Mouse (Mus musculus) MEL (cell line): ENCODE results near the gene Mfap1a. TPM values are rescaled to one million over a fixed set of nuclear protein-coding genes. Genes with fewer than 3 reads are reported as not detected.
A peak's percentile ranks its signal among the peaks of the same experiment; 100 is the strongest.

Experiments used
- DNase-seq: peaks from one replicate; pipeline ENCODE4 v3.0.0; 2011; ENCODE audit warnings: low read depth, low spot score
- H3K27ac ChIP-seq: 2 replicates; pipeline ENCODE4 v1.5.1; 2012; ENCODE audit warnings: low read depth, mild to moderate bottlenecking, control low read depth, low read length, moderate library complexity; ENCODE audit not compliant: control insufficient read depth
- H3K27me3 ChIP-seq, 2 experiments: fragments of 150-350 bp in 1 of 2; sonication (generic) in 1 of 2; 2 replicates each; pipeline ENCODE4 v1.6.1; 2012; ENCODE audit warnings: low read length in 2 of 2, mild to moderate bottlenecking in 2 of 2, improper control_type of control experiment in 1 of 2, moderate library complexity in 1 of 2; ENCODE audit not compliant: insufficient read depth in 2 of 2, control insufficient read depth in 1 of 2
- H3K36me3 ChIP-seq, 2 experiments: 2 replicates each; pipeline ENCODE4 v1.6.1; 2012 to 2014; ENCODE audit warnings: low read length in 2 of 2, improper control_type of control experiment in 1 of 2, inconsistent platforms in 1 of 2, mild to moderate bottlenecking in 1 of 2; ENCODE audit not compliant: insufficient read depth in 2 of 2, control insufficient read depth in 1 of 2
- H3K4me1 ChIP-seq, 2 experiments: fragments of 150-350 bp in 1 of 2; sonication (generic) in 1 of 2; 2 replicates each; pipeline ENCODE4 v1.6.1; 2012; ENCODE audit warnings: low read length in 2 of 2, improper control_type of control experiment in 1 of 2, mild to moderate bottlenecking in 1 of 2; ENCODE audit not compliant: insufficient read depth in 2 of 2, control insufficient read depth in 1 of 2
- H3K4me3 ChIP-seq, 2 experiments: fragments of 150-350 bp in 1 of 2; sonication (generic) in 1 of 2; 2 replicates each; pipeline ENCODE4 v1.5.1; 2012; ENCODE audit warnings: low read depth in 2 of 2, low read length in 2 of 2, mild to moderate bottlenecking in 2 of 2, moderate library complexity in 2 of 2, control low read depth in 1 of 2, improper control_type of control experiment in 1 of 2; ENCODE audit not compliant: control insufficient read depth in 1 of 2, insufficient read depth in 1 of 2
- H3K79me2 ChIP-seq: 2 replicates; pipeline ENCODE4 v1.6.1; 2012; ENCODE audit warnings: mild to moderate bottlenecking, low read length, moderate library complexity; ENCODE audit not compliant: control insufficient read depth, poor library complexity, insufficient read depth
- H3K9ac ChIP-seq: 2 replicates; pipeline ENCODE4 v1.6.1; 2012; ENCODE audit warnings: low read depth, mild to moderate bottlenecking, control low read depth, low read length, moderate library complexity; ENCODE audit not compliant: control insufficient read depth, poor library complexity, severe bottlenecking
- H3K9me3 ChIP-seq: fragments of 150-350 bp; sonication (generic); replicated peaks from 2 replicates; pipeline ENCODE4 v1.6.1; 2012; ENCODE audit warnings: mild to moderate bottlenecking, low read length, improper control_type of control experiment, moderate library complexity; ENCODE audit not compliant: insufficient read depth
- CHD1 ChIP-seq: IDR thresholded peaks from 2 replicates; pipeline ENCODE4 v1.6.1; 2012; ENCODE audit warnings: low read depth, mild to moderate bottlenecking, inconsistent platforms, low read length, improper control_type of control experiment
- CTCF ChIP-seq, 3 experiments: IDR thresholded peaks in 2 of 3; conservative IDR thresholded peaks in 1 of 3; 2 replicates each; pipeline ENCODE4 v1.5.1; 2011 to 2012; ENCODE audit warnings: low read length in 3 of 3, low read depth in 2 of 3, mild to moderate bottlenecking in 2 of 3, improper control_type of control experiment in 1 of 3, inconsistent platforms in 1 of 3, mixed read lengths in 1 of 3, moderate library complexity in 1 of 3; ENCODE audit not compliant: control insufficient read depth in 1 of 3, insufficient read depth in 1 of 3, poor library complexity in 1 of 3, severe bottlenecking in 1 of 3
- E2F4 ChIP-seq: IDR thresholded peaks from 2 replicates; pipeline ENCODE4 v1.6.1; 2011; ENCODE audit warnings: low read depth, low read length, improper control_type of control experiment, borderline replicate concordance
- ELF1 ChIP-seq: IDR thresholded peaks from 2 replicates; pipeline ENCODE4 v1.6.1; 2014; ENCODE audit warnings: low read depth, mild to moderate bottlenecking, inconsistent platforms, low read length, improper control_type of control experiment, moderate library complexity
- EP300 ChIP-seq, 2 experiments: IDR thresholded peaks; 2 replicates each; pipeline ENCODE4 v1.6.1; 2011; ENCODE audit warnings: improper control_type of control experiment in 2 of 2, low read length in 2 of 2, low read depth in 1 of 2, mild to moderate bottlenecking in 1 of 2
- GATA1 ChIP-seq: IDR thresholded peaks from 2 replicates; pipeline ENCODE4 v1.6.1; 2011; ENCODE audit warnings: low read depth, low read length, improper control_type of control experiment
- HCFC1 ChIP-seq: IDR thresholded peaks from 2 replicates; pipeline ENCODE4 v1.6.1; 2012; ENCODE audit warnings: low read depth, mild to moderate bottlenecking, inconsistent platforms, low read length, improper control_type of control experiment, moderate library complexity
- JUND ChIP-seq: IDR thresholded peaks from 2 replicates; pipeline ENCODE4 v1.6.1; 2011; ENCODE audit warnings: low read depth, mild to moderate bottlenecking, improper control_type of control experiment, low read length
- KAT2A ChIP-seq: conservative IDR thresholded peaks from 2 replicates; pipeline ENCODE4 v1.6.1; 2012; ENCODE audit warnings: low read depth, low read length, improper control_type of control experiment, inconsistent platforms
- MEF2A ChIP-seq: IDR thresholded peaks from 2 replicates; pipeline ENCODE4 v1.6.1; 2014; ENCODE audit warnings: low read depth, mild to moderate bottlenecking, inconsistent platforms, low read length, improper control_type of control experiment; ENCODE audit not compliant: poor library complexity, insufficient replicate concordance, severe bottlenecking; ENCODE audit errors: extremely low read depth
- MYB ChIP-seq: IDR thresholded peaks from 2 replicates; pipeline ENCODE4 v1.6.1; 2011; ENCODE audit warnings: mild to moderate bottlenecking, low read depth, low read length, improper control_type of control experiment
- MYC ChIP-seq: IDR thresholded peaks from 2 replicates; pipeline ENCODE4 v1.6.1; 2011; ENCODE audit warnings: low read depth, mild to moderate bottlenecking, low read length, improper control_type of control experiment, moderate library complexity
- NELFE ChIP-seq: IDR thresholded peaks from 2 replicates; pipeline ENCODE4 v1.6.1; 2011; ENCODE audit warnings: low read depth, low read length, improper control_type of control experiment
- NRF1 ChIP-seq: IDR thresholded peaks from 2 replicates; pipeline ENCODE4 v1.6.1; 2014; ENCODE audit warnings: low read depth, mild to moderate bottlenecking, inconsistent platforms, low read length, improper control_type of control experiment, moderate library complexity; ENCODE audit not compliant: poor library complexity, insufficient read depth, severe bottlenecking
- POLR2A ChIP-seq, 2 experiments: IDR thresholded peaks; 2 replicates each; pipeline ENCODE4 v1.6.1; 2011 to 2012; ENCODE audit warnings: low read length in 2 of 2, mild to moderate bottlenecking in 2 of 2, control low read depth in 1 of 2, improper control_type of control experiment in 1 of 2, low read depth in 1 of 2, moderate library complexity in 1 of 2; ENCODE audit not compliant: control insufficient read depth in 1 of 2, insufficient read depth in 1 of 2, poor library complexity in 1 of 2
- POLR2AphosphoS2 ChIP-seq: IDR thresholded peaks from 2 replicates; pipeline ENCODE4 v1.6.1; 2011; ENCODE audit warnings: low read length, improper control_type of control experiment
- RAD21 ChIP-seq: IDR thresholded peaks from 2 replicates; pipeline ENCODE4 v1.6.1; 2011; ENCODE audit warnings: mild to moderate bottlenecking, low read depth, low read length, improper control_type of control experiment
- SMC3 ChIP-seq: IDR thresholded peaks from 2 replicates; pipeline ENCODE4 v1.6.1; 2011; ENCODE audit warnings: low read depth, low read length, improper control_type of control experiment
- TAL1 ChIP-seq: IDR thresholded peaks from 2 replicates; pipeline ENCODE4 v1.6.1; 2012; ENCODE audit warnings: mild to moderate bottlenecking, inconsistent platforms, low read length, moderate library complexity, mixed read lengths
- TCF12 ChIP-seq: IDR thresholded peaks from 2 replicates; pipeline ENCODE4 v1.6.1; 2014; ENCODE audit warnings: low read depth, mild to moderate bottlenecking, inconsistent platforms, low read length, improper control_type of control experiment, moderate library complexity
- USF1 ChIP-seq: IDR thresholded peaks from 2 replicates; pipeline ENCODE4 v1.6.1; 2014; ENCODE audit warnings: low read depth, mild to moderate bottlenecking, inconsistent platforms, low read length, improper control_type of control experiment, moderate library complexity
- USF2 ChIP-seq, 2 experiments: IDR thresholded peaks; 2 replicates each; pipeline ENCODE4 v1.6.1; 2011 to 2012; ENCODE audit warnings: improper control_type of control experiment in 2 of 2, low read length in 2 of 2, borderline replicate concordance in 1 of 2, inconsistent platforms in 1 of 2, low read depth in 1 of 2, mild to moderate bottlenecking in 1 of 2; ENCODE audit not compliant: insufficient read depth in 1 of 2
- ZC3H11A ChIP-seq: IDR thresholded peaks from 2 replicates; pipeline ENCODE4 v1.6.1; 2012; ENCODE audit warnings: low read depth, mild to moderate bottlenecking, inconsistent platforms, low read length, improper control_type of control experiment
- ZKSCAN1 ChIP-seq: IDR thresholded peaks from 2 replicates; pipeline ENCODE4 v1.6.1; 2012; ENCODE audit warnings: low read depth, mild to moderate bottlenecking, inconsistent platforms, low read length, improper control_type of control experiment, moderate library complexity
- ZMIZ1 ChIP-seq: IDR thresholded peaks from 2 replicates; pipeline ENCODE4 v1.6.1; 2012; ENCODE audit warnings: low read depth, mild to moderate bottlenecking, inconsistent platforms, low read length, improper control_type of control experiment, moderate library complexity
- ZNF384 ChIP-seq: IDR thresholded peaks from 2 replicates; pipeline ENCODE4 v1.6.1; 2012; ENCODE audit warnings: low read depth, mild to moderate bottlenecking, inconsistent platforms, low read length, improper control_type of control experiment
- polyA plus RNA-seq, 2 experiments: library from polyadenylated mRNA; stranded (reverse) in 1 of 2; unstranded in 1 of 2; fragments of >175 nt in 1 of 2; fragments of >200 nt in 1 of 2; gene quantifications; 2 replicates each; pipeline versions ENCODE4 v1.2.1 to v1.2.4; 2012; ENCODE audit warnings: low replicate concordance in 2 of 2, low read depth in 1 of 2; ENCODE audit not compliant: insufficient read length in 2 of 2, insufficient read depth in 1 of 2, missing spikeins in 1 of 2
- total RNA-seq: library from RNA; depleted of rRNA; stranded (reverse); fragments of 300-350 nt; gene quantifications from 2 replicates; pipeline ENCODE4 v1.2.3, GENCODE M21; 2012

Mfap1a gene
- total and polyA plus RNA-seq, 3 experiments: 23.8 to 29.3 TPM; not detected in 1

- TF ChIP-seq CTCF (IDR thresholded peaks at IDR 0.05 in 2 of 3, conservative IDR thresholded peaks at IDR 0.05 in 1 of 3; ENCODE audit: control insufficient read depth in 1 of 3, insufficient read depth in 1 of 3, low read depth in 2 of 3, low read length in 3 of 3, poor library complexity in 1 of 3, severe bottlenecking in 1 of 3) (no peak), ZNF384 (no peak), MYC (peak; percentile 94), RAD21 (no peak), HCFC1 (peak; percentile 83), ZC3H11A (no peak), ZMIZ1 (peak; percentile 67), GATA1 (peak; percentile 76), NRF1 (peak; percentile 67), SMC3 (no peak), POLR2AphosphoS2 (peak; percentile 94), CHD1 (0 out of 2 replicates have a peak, but pooled peaks have one; percentile 41), ZKSCAN1 (no peak), ELF1 (peak; percentile 82), KAT2A (peak; percentile 39; the same call in 1 of the 2 replicates), NELFE (peak; percentile 85), POLR2A (IDR thresholded peaks at IDR 0.05; ENCODE audit: control insufficient read depth in 1 of 2, insufficient read depth in 1 of 2, low read depth in 1 of 2, low read length in 2 of 2, poor library complexity in 1 of 2) (peak; percentile 83 to 94), EP300 (IDR thresholded peaks at IDR 0.05; ENCODE audit: low read depth in 1 of 2, low read length in 2 of 2) (no peak), MEF2A (no peak)
- TF ChIP-seq, all 39 proteins: peak for 20
Measured at GRCm38 (mm10) chr2:121456692-121457642, 49.5 kb downstream of the Mfap1a start, which contains the start of gene Serinc4 (continued).

GRCm38 (mm10) chr2:121455534-121455933, 50.9 kb downstream of the Mfap1a start:
- DNase-seq: no peak
- no peaks in the 10 kb centered on the region for H3K9me3 ChIP-seq
- H3K79me2 ChIP-seq: peaks cover 18% of the 10 kb centered on the region
- peaks cover 0 to 20% of the 10 kb centered on the region in 2 experiments; a peak in 2 of 4 replicates for H3K36me3 ChIP-seq
- H3K4me3 ChIP-seq: no peak overlapping the region
- no peak overlapping the region for H3K27ac ChIP-seq
- H3K27me3 ChIP-seq: no peaks in the 10 kb centered on the region
- H3K4me1 ChIP-seq: peaks cover 7 to 8% of the 10 kb centered on the region in 2 experiments
- TF ChIP-seq NELFE: no peak
- TF ChIP-seq E2F4: no peak
- TF ChIP-seq MYC: no peak
- TF ChIP-seq TAL1: no peak
- TF ChIP-seq ELF1: no peak
- TF ChIP-seq TCF12: no peak
- TF ChIP-seq HCFC1: no peak
- TF ChIP-seq JUND: no peak
- TF ChIP-seq EP300 (IDR thresholded peaks at IDR 0.05; ENCODE audit: low read depth in 1 of 2, low read length in 2 of 2): no peak
- no peak for TF ChIP-seq ZNF384
- TF ChIP-seq SMC3: no peak
- TF ChIP-seq GATA1: no peak
- TF ChIP-seq USF2 (IDR thresholded peaks at IDR 0.05; ENCODE audit: borderline replicate concordance in 1 of 2, insufficient read depth in 1 of 2, low read depth in 1 of 2, low read length in 2 of 2): no peak
- TF ChIP-seq MYB: no peak
- TF ChIP-seq CHD1: no peak
- TF ChIP-seq ZMIZ1: no peak
- no peak for TF ChIP-seq USF1
- TF ChIP-seq ZKSCAN1: no peak
- no peak overlapping the region for H3K9ac ChIP-seq
